Mouse (Mus musculus): ENCODE measurements around the gene Spata3. TPM values are rescaled to one million over a fixed set of nuclear protein-coding genes. Genes with fewer than 3 reads are reported as not detected.

The Spata3 gene
- total RNA-seq, 2 experiments from 2014 or later, result not detected

Other genes with a start within 250 kb of the Spata3 start
- gene A630001G21Rik, start 238.2 kb upstream of the Spata3 start, total RNA-seq (2021), result under 1 TPM; 0.56 to 0.86 TPM
- gene Cab39, start 223.4 kb upstream of the Spata3 start, total RNA-seq (2021), result 100 to 1,000 TPM; 115 to 138 TPM
- gene Itm2c, start 122.5 kb upstream of the Spata3 start, total RNA-seq (2021), result 100 to 1,000 TPM; 508 to 581 TPM
- gene 4933407L21Rik, start 88.3 kb upstream of the Spata3 start, total RNA-seq (2021), result not detected
- gene Gpr55, start 55.8 kb upstream of the Spata3 start, total RNA-seq (2021), result 1 to 10 TPM; 2.7 to 2.8 TPM
- gene 2810459M11Rik, start 29.0 kb downstream of the Spata3 start, total RNA-seq (2021), result under 1 TPM; 0.16 to 0.17 TPM
- 100 to 1,000 TPM; 122 to 128 TPM for gene Psmd1, start 47.6 kb downstream of the Spata3 start, total RNA-seq (2021)
- under 1 TPM in 1 of 2 experiments, not detected in 1; 0.13 TPM for gene Htr2b, start 95.2 kb downstream of the Spata3 start, total RNA-seq (2021)
- gene Gm21972, start 116.8 kb downstream of the Spata3 start, total RNA-seq (2021), result 1 to 10 TPM; 3.0 to 4.1 TPM
- gene Armc9, start 138.0 kb downstream of the Spata3 start, total RNA-seq (2021), result 1 to 10 TPM; 9.3 to 9.6 TPM